Mouse (Mus musculus) A20 (cell line): ENCODE data around the gene Tmem269.

Experiments used
- DNase-seq: peaks from one replicate; pipeline ENCODE4 v3.0.0-alpha.2; 2011; ENCODE audit warnings: low read depth, low spot score

Gene Tmem269

GRCm38 (mm10) chr4:119238661-119239060 lies 20.6 kb upstream of the Tmem269 start:
- DNase-seq = no peak

- DNase-seq = no peak
These were observed 16.3 kb upstream of the Tmem269 start for GRCm38 (mm10) chr4:119234348-119234747.

GRCm38 (mm10) chr4:119233256-119233901 lies 15.4 kb upstream of the Tmem269 start:
- no peak for DNase-seq

- peak; percentile 99 for DNase-seq
These were observed 14.6 kb upstream of the Tmem269 start, which contains the start of the genes AU022252 and P3h1 for GRCm38 (mm10) chr4:119232410-119233255. Gene AU022252 (minus strand): TSS chr4:119232712. Gene P3h1 (plus strand): TSS chr4:119232915.

GRCm38 (mm10) chr4:119226751-119227150 lies 8.7 kb upstream of the Tmem269 start:
- DNase-seq = no peak

- no peak for DNase-seq
These were observed 7.7 kb upstream of the Tmem269 start for GRCm38 (mm10) chr4:119225719-119226118.

GRCm38 (mm10) chr4:119224534-119224933 lies 6.5 kb upstream of the Tmem269 start:
- no peak for DNase-seq

- peak; percentile 50 for DNase-seq
These were observed 5.7 kb upstream of the Tmem269 start for GRCm38 (mm10) chr4:119223696-119224095.

- no peak for DNase-seq
These were observed 1.4 kb downstream of the Tmem269 start for GRCm38 (mm10) chr4:119216667-119217066.

GRCm38 (mm10) chr4:119204672-119205071 lies 13.3 kb downstream of the Tmem269 start:
- peak; percentile 77 for DNase-seq

GRCm38 (mm10) chr4:119198105-119198504 lies 19.9 kb downstream of the Tmem269 start:
- DNase-seq = no peak

GRCm38 (mm10) chr4:119195582-119196320 lies 22.3 kb downstream of the Tmem269 start:
- no peak for DNase-seq

- DNase-seq = peak; percentile 91
These were observed 23.0 kb downstream of the Tmem269 start, which contains the start of gene Svbp for GRCm38 (mm10) chr4:119194909-119195581. Gene Svbp (plus strand): TSS chr4:119195306.

GRCm38 (mm10) chr4:119192757-119193156 lies 25.3 kb downstream of the Tmem269 start:
- no peak for DNase-seq

- DNase-seq = no peak
These were observed 26.7 kb downstream of the Tmem269 start for GRCm38 (mm10) chr4:119191273-119191672.

- no peak for DNase-seq
These were observed 27.4 kb downstream of the Tmem269 start for GRCm38 (mm10) chr4:119190618-119191017.

- DNase-seq = no peak
These were observed 28.2 kb downstream of the Tmem269 start, which contains the start of gene Ermap for GRCm38 (mm10) chr4:119189864-119190263. Gene Ermap (minus strand): TSS chr4:119190011.

- no peak for DNase-seq
These were observed 28.6 kb downstream of the Tmem269 start for GRCm38 (mm10) chr4:119189392-119189791.

- peak; percentile 48 for DNase-seq
These were observed 29.8 kb downstream of the Tmem269 start for GRCm38 (mm10) chr4:119188060-119188785.

GRCm38 (mm10) chr4:119185771-119186170 lies 32.2 kb downstream of the Tmem269 start:
- DNase-seq = no peak

GRCm38 (mm10) chr4:119183525-119183924 lies 34.5 kb downstream of the Tmem269 start:
- no peak for DNase-seq
